Mouse (Mus musculus): ENCODE measurements around the gene Tubb2b. TPM values are rescaled to one million over a fixed set of nuclear protein-coding genes. Genes with fewer than 3 reads are reported as not detected.
"Not testable (repeated sequence)": the region's sequence is repeated elsewhere in the genome, so short reads cannot be mapped to it uniquely, and the experiment has no call there.

The Tubb2b gene
- polyA plus RNA-seq, 1 experiment from 2014 or later = 758 TPM

- DNase-seq = no peak
- Histone ChIP-seq H3K4me3 (replicated peaks; ENCODE audit: low read depth, low read length) (no peak overlapping the region), H3K36me3 (ENCODE audit: control insufficient read depth, insufficient read depth, low read length) (no peaks in the 10 kb centered on the region), H3K4me2 (ENCODE audit: low read length) (peak overlapping the region; percentile 46), H3K27me3 (ENCODE audit: control insufficient read depth, insufficient read depth, low read length) (no peaks in the 10 kb centered on the region), H3K9ac (replicated peaks; ENCODE audit: low read length) (no peak overlapping the region), H3K27ac (replicated peaks; ENCODE audit: low read depth, low read length) (peak overlapping the region; percentile 93), H3K4me1 (ENCODE audit: control insufficient read depth, insufficient read depth, low read length) (peaks cover 29% of the 10 kb centered on the region), H3K9me3 (ENCODE audit: control insufficient read depth, low read length) (no peaks in the 10 kb centered on the region)
- WGBS = 11% methylated on average over 3 of the region's 3 CpGs
- ATAC-seq (ENCODE audit: low FRiP score, low TSS enrichment) = peak; percentile 31; the same call in 1 of the 2 replicates
Measured at GRCm38 (mm10) chr13:34089358-34089757, 40.9 kb downstream of the Tubb2b start.

GRCm38 (mm10) chr13:34088871-34089288, 41.4 kb downstream of the Tubb2b start:
- ATAC-seq (ENCODE audit: low FRiP score, low TSS enrichment) = peak; percentile 84

GRCm38 (mm10) chr13:34088201-34088649, 42.0 kb downstream of the Tubb2b start:
- H3K36me3 ChIP-seq (ENCODE audit: control insufficient read depth, insufficient read depth, low read length); H3K27me3 ChIP-seq (ENCODE audit: control insufficient read depth, insufficient read depth, low read length); H3K4me3 ChIP-seq (replicated peaks; ENCODE audit: low read depth, low read length); H3K9ac ChIP-seq (replicated peaks; ENCODE audit: low read length); DNase-seq; H3K9me3 ChIP-seq (ENCODE audit: control insufficient read depth, low read length): not testable (repeated sequence)
- Histone ChIP-seq H3K4me2 (ENCODE audit: low read length) (peak overlapping the region; percentile 46), H3K4me1 (ENCODE audit: control insufficient read depth, insufficient read depth, low read length) (peaks cover 29% of the 10 kb centered on the region), H3K27ac (replicated peaks; ENCODE audit: low read depth, low read length) (peak overlapping the region; percentile 93)
- ATAC-seq (ENCODE audit: low FRiP score, low TSS enrichment) = peak; percentile 31; the same call in 1 of the 2 replicates
- WGBS = 42% methylated on average over 5 of the region's 5 CpGs

More at GRCm38 (mm10) chr13:34088871-34089288, 41.4 kb downstream of the Tubb2b start:
- Histone ChIP-seq H3K9me3 (ENCODE audit: control insufficient read depth, low read length) (no peaks in the 10 kb centered on the region), H3K4me1 (ENCODE audit: control insufficient read depth, insufficient read depth, low read length) (peaks cover 29% of the 10 kb centered on the region), H3K4me3 (replicated peaks; ENCODE audit: low read depth, low read length) (peak overlapping the region; percentile 16), H3K36me3 (ENCODE audit: control insufficient read depth, insufficient read depth, low read length) (no peaks in the 10 kb centered on the region), H3K4me2 (ENCODE audit: low read length) (peak overlapping the region; percentile 46), H3K9ac (replicated peaks; ENCODE audit: low read length) (peak overlapping the region; percentile 43; the same call in 1 of the 2 replicates), H3K27me3 (ENCODE audit: control insufficient read depth, insufficient read depth, low read length) (no peaks in the 10 kb centered on the region), H3K27ac (replicated peaks; ENCODE audit: low read depth, low read length) (peak overlapping the region; percentile 93)
- peak; percentile 77 for DNase-seq
- 14% methylated on average over 7 of the region's 7 CpGs for WGBS

GRCm38 (mm10) chr13:34087052-34087812, 43.0 kb downstream of the Tubb2b start:
- peak; percentile 77 for DNase-seq
- Histone ChIP-seq H3K4me3 (replicated peaks; ENCODE audit: low read depth, low read length) (no peak overlapping the region), H3K27ac (replicated peaks; ENCODE audit: low read depth, low read length) (peak overlapping the region; percentile 93), H3K27me3 (ENCODE audit: control insufficient read depth, insufficient read depth, low read length) (no peaks in the 10 kb centered on the region), H3K36me3 (ENCODE audit: control insufficient read depth, insufficient read depth, low read length) (no peaks in the 10 kb centered on the region), H3K4me1 (ENCODE audit: control insufficient read depth, insufficient read depth, low read length) (peaks cover 29% of the 10 kb centered on the region), H3K4me2 (ENCODE audit: low read length) (peak overlapping the region; percentile 46; the same call in 1 of the 2 replicates), H3K9ac (replicated peaks; ENCODE audit: low read length) (no peak overlapping the region), H3K9me3 (ENCODE audit: control insufficient read depth, low read length) (no peaks in the 10 kb centered on the region)
- WGBS = 43% methylated on average over 7 of the region's 7 CpGs
- peak; percentile 43; the same call in 1 of the 2 replicates for ATAC-seq (ENCODE audit: low FRiP score, low TSS enrichment)

GRCm38 (mm10) chr13:34084026-34084750, 46.1 kb downstream of the Tubb2b start:
- H3K9me3 ChIP-seq (ENCODE audit: control insufficient read depth, low read length) = no peaks in the 10 kb centered on the region
- H3K9ac ChIP-seq (replicated peaks; ENCODE audit: low read length) = no peak overlapping the region
- DNase-seq (no peak), ATAC-seq (ENCODE audit: low FRiP score, low TSS enrichment) (no peak)
- H3K27ac ChIP-seq (replicated peaks; ENCODE audit: low read depth, low read length) = no peak overlapping the region
- peaks cover 25% of the 10 kb centered on the region for H3K4me1 ChIP-seq (ENCODE audit: control insufficient read depth, insufficient read depth, low read length)
- H3K27me3 ChIP-seq (ENCODE audit: control insufficient read depth, insufficient read depth, low read length) = no peaks in the 10 kb centered on the region
- no peak overlapping the region for H3K4me3 ChIP-seq (replicated peaks; ENCODE audit: low read depth, low read length)
- no peak overlapping the region for H3K4me2 ChIP-seq (ENCODE audit: low read length)
- WGBS = 80% methylated on average over 9 of the region's 9 CpGs
- H3K36me3 ChIP-seq (ENCODE audit: control insufficient read depth, insufficient read depth, low read length) = no peaks in the 10 kb centered on the region

- Histone ChIP-seq H3K27me3 (ENCODE audit: control insufficient read depth, insufficient read depth, low read length) (no peaks in the 10 kb centered on the region), H3K36me3 (ENCODE audit: control insufficient read depth, insufficient read depth, low read length) (no peaks in the 10 kb centered on the region), H3K27ac (replicated peaks; ENCODE audit: low read depth, low read length) (no peak overlapping the region), H3K4me1 (ENCODE audit: control insufficient read depth, insufficient read depth, low read length) (peaks cover 7% of the 10 kb centered on the region), H3K4me2 (ENCODE audit: low read length) (no peak overlapping the region), H3K9me3 (ENCODE audit: control insufficient read depth, low read length) (no peaks in the 10 kb centered on the region), H3K9ac (replicated peaks; ENCODE audit: low read length) (no peak overlapping the region), H3K4me3 (replicated peaks; ENCODE audit: low read depth, low read length) (no peak overlapping the region)
- DNase-seq (no peak), ATAC-seq (ENCODE audit: low FRiP score, low TSS enrichment) (no peak)
- 59% methylated on average over 4 of the region's 4 CpGs for WGBS
Measured at GRCm38 (mm10) chr13:34081926-34082325, 48.3 kb downstream of the Tubb2b start.

GRCm38 (mm10) chr13:34079801-34080200, 50.5 kb downstream of the Tubb2b start:
- ATAC-seq (ENCODE audit: low FRiP score, low TSS enrichment) = no peak

GRCm38 (mm10) chr13:34078500-34079280, 51.6 kb downstream of the Tubb2b start:
- DNase-seq (no peak), ATAC-seq (ENCODE audit: low FRiP score, low TSS enrichment) (0 out of 2 replicates have a peak, but pooled peaks have one; percentile 3)
- Histone ChIP-seq H3K4me1 (ENCODE audit: control insufficient read depth, insufficient read depth, low read length) (peaks cover 26% of the 10 kb centered on the region), H3K36me3 (ENCODE audit: control insufficient read depth, insufficient read depth, low read length) (peaks cover 21% of the 10 kb centered on the region), H3K4me2 (ENCODE audit: low read length) (peak overlapping the region; percentile 74), H3K27me3 (ENCODE audit: control insufficient read depth, insufficient read depth, low read length) (no peaks in the 10 kb centered on the region), H3K27ac (replicated peaks; ENCODE audit: low read depth, low read length) (peak overlapping the region; percentile 95), H3K9ac (replicated peaks; ENCODE audit: low read length) (peak overlapping the region; percentile 96; the same call in 1 of the 2 replicates), H3K9me3 (ENCODE audit: control insufficient read depth, low read length) (no peaks in the 10 kb centered on the region), H3K4me3 (replicated peaks; ENCODE audit: low read depth, low read length) (peak overlapping the region; percentile 92)
- 44% methylated on average over 16 of the region's 16 CpGs for WGBS

More at GRCm38 (mm10) chr13:34079801-34080200, 50.5 kb downstream of the Tubb2b start:
- DNase-seq = no peak
- Histone ChIP-seq H3K4me1 (ENCODE audit: control insufficient read depth, insufficient read depth, low read length) (peaks cover 20% of the 10 kb centered on the region), H3K9me3 (ENCODE audit: control insufficient read depth, low read length) (no peaks in the 10 kb centered on the region), H3K9ac (replicated peaks; ENCODE audit: low read length) (no peak overlapping the region), H3K36me3 (ENCODE audit: control insufficient read depth, insufficient read depth, low read length) (peaks cover 14% of the 10 kb centered on the region), H3K27ac (replicated peaks; ENCODE audit: low read depth, low read length) (no peak overlapping the region), H3K4me3 (replicated peaks; ENCODE audit: low read depth, low read length) (no peak overlapping the region), H3K27me3 (ENCODE audit: control insufficient read depth, insufficient read depth, low read length) (no peaks in the 10 kb centered on the region), H3K4me2 (ENCODE audit: low read length) (no peak overlapping the region)
- 88% methylated on average over 3 of the region's 3 CpGs for WGBS

All from midbrain, embryonic 14.5 days (tissue).